Mouse (Mus musculus): ENCODE results near the gene Fzd7. TPM values are rescaled to one million over a fixed set of nuclear protein-coding genes. Genes with fewer than 3 reads are reported as not detected.
"Not testable (repeated sequence)": the region's sequence is repeated elsewhere in the genome, so short reads cannot be mapped to it uniquely, and the experiment has no call there.

Fzd7 gene
- 1 to 10 TPM; 5.5 to 6.1 TPM for total RNA-seq (2021)

DNA sequence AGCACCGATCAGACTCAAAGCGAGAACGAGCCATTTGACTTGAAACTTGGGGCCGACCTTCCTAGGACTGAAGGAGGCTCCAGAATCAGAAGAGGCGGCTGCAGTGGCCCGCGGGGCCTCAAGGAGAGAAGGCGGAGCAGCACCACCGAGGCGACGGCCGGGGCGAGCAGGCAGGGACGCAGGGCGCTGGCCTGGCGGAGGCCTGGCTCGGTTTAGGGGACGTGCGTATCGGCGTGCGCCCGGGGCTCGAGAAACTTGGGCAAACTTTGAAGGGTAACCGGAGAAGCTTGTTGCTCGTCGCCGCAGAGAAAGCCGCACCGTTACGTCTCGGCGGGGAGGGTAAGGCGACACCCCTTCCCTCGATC lies at the start of gene Fzd7:
TSS of gene Fzd7 (plus strand) at position 94 of the 365 bp plus-strand sequence.
- DNase-seq (ENCODE audit: extremely low spot score in 1 of 2, low spot score in 1 of 2) = peak; percentile 23

GRCm38 (mm10) chr1:59433296-59433695 lies 48.9 kb upstream of the Fzd7 start:
- DNase-seq (ENCODE audit: extremely low spot score in 1 of 2, low spot score in 1 of 2) = no peak

DNA sequence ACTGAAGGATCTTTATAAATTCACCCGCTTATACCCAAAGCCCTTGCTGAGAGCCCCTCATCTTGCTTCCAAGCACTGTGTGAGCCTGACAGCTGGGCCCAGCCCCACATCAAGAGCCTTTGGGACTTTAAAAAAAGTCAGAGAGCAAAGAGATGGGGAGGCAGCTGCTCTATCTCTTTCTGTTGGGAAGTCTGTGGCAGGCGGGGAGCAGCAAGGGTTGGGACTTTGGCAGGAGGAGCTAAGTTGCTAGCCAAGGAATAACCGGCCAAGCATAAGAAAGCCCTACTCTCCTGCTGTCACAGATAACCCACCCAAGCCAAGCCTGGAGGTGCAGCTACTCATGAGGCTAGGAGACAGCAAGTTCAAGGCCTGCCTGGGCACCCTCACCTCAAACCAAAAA lies 48.2 kb upstream of the Fzd7 start:
- no peak for DNase-seq (ENCODE audit: extremely low spot score in 1 of 2, low spot score in 1 of 2)

GRCm38 (mm10) chr1:59435270-59435669 lies 47.0 kb upstream of the Fzd7 start:
- DNase-seq (ENCODE audit: extremely low spot score in 1 of 2, low spot score in 1 of 2) = no peak

DNA sequence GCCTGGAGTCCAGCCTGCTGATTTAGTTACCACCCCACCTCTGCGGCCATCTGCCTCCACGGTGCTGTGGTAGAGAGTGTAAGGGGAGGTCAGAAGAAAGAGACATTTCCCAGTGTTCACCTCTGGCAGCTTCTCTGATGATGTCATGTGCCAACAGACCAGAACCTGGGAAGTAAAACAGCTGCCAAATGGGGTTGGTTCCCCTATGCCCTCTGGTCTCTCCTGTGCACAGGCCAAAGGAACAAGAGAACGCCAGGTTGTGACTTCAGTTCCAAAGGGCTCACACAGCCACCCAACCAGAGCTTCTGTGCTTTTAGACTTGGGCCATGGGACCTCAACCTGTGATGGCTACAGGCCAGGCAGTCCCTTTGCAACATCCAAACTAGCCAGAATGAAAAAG lies 45.9 kb upstream of the Fzd7 start:
- no peak for DNase-seq (ENCODE audit: extremely low spot score in 1 of 2, low spot score in 1 of 2)

- DNase-seq (ENCODE audit: extremely low spot score in 1 of 2, low spot score in 1 of 2) = no peak
Measured at GRCm38 (mm10) chr1:59437927-59438326, 44.3 kb upstream of the Fzd7 start.

DNA sequence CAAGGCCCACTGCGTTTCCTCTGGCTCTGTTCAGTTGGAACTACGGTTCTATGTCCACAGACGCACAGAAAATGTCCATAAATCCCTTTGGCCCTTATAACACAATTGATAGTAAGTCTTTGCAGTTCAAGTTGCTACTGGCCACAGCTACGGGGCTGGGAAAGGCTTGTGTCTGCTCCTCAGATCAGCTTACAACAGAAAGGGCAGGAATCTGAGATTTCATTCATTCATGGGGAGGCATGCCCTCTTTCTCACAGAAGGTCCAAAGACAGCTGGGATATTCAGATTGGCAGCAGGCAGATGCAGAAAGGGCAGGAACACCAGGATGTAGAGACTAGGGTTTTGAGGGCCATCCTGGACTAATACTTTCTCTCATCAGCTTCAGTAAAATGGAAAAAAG lies 43.9 kb upstream of the Fzd7 start:
- DNase-seq (ENCODE audit: extremely low spot score in 1 of 2, low spot score in 1 of 2) = no peak

DNA sequence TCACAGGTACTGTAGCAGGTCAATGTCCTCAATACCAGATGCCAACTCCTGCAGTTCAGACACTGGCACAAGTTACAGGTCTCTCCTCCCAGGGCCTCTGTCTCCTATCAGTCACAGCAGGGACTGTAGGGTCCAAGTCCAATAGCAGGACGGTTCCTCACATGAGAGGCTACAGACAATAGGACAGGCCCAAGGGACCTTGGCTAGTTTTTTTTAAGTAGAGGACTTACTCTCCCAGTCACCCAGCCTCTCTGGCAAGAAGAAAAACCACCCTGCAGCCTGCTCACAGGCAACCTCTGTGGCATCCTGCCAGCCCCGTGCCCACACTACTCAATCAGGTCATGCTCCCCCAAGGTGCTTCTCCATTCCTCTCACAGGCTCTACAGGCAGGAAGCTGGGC lies 43.0 kb upstream of the Fzd7 start:
- no peak for DNase-seq (ENCODE audit: extremely low spot score in 1 of 2, low spot score in 1 of 2)

- DNase-seq (ENCODE audit: extremely low spot score in 1 of 2, low spot score in 1 of 2) = no peak
Measured at GRCm38 (mm10) chr1:59439941-59440340, 42.3 kb upstream of the Fzd7 start.

DNA sequence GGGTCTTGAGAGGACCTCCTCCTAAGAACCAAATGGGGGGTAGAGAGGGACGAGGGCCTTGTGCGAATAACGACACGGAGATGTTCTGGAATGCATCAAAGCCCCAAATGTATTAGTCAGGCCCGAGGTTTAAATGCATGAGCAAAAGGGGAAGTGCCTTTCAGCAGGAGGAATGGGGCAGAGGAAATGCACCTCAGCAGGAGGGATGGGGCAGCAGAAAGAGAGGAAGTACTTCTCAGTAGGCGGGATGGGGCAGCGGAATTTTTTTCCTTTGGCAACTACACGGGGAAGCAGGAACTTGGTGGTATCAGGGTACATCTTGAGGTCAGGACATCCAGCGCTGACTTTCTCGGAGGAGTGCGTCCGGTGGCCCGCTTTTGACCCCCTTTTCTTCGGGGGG lies 39.5 kb upstream of the Fzd7 start:
- DNase-seq (ENCODE audit: extremely low spot score in 1 of 2, low spot score in 1 of 2) = not testable (repeated sequence)

DNA sequence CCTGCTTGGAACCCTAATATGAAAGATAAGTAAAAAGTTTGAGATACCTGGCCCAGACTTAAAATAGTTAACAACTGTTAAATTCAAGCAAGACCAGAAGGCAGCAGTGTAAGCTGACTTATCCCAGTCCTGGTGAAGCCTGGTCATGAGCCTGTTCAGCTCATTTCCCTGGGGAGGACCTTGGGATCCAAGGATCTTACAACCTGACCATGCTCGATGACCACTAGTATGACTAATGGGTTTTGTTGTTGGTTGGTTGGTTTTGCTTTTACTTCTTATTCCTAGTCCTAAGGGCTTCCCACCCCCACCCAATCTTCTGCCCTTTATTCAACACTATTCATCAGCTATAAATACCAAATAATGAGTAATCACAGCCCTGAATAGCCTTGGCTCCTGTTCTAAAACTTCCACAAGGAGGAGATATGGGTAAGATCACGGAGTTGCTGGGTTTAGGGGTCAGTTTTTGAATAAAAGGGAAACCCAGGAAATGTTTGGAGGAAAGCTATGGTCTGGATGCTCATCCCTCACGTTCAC lies 38.0 kb upstream of the Fzd7 start:
- DNase-seq (ENCODE audit: extremely low spot score in 1 of 2, low spot score in 1 of 2) = no peak

DNA sequence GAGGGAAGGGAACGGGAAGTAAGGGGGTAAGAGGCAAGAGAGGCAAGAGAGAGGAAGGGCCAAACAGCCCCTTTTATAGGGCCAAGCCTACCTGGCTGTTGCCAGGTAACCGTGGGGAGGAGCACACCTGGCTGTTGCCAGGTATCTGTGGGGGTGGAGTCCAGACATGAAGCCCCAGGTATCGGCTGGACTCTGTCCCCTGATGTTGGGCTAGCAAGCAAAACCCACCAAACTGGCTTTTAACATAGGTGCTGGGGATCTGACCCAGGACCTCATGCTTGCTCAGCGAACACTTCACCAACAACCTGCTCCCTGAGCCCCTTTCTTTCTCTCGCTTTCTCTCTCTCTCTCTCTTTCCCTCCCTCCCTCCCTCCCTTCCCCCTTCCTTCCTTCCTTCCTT lies 37.0 kb upstream of the Fzd7 start:
- no peak for DNase-seq (ENCODE audit: extremely low spot score in 1 of 2, low spot score in 1 of 2)

- no peak for DNase-seq (ENCODE audit: extremely low spot score in 1 of 2, low spot score in 1 of 2)
Measured at GRCm38 (mm10) chr1:59448497-59449270, 33.5 kb upstream of the Fzd7 start.

DNA sequence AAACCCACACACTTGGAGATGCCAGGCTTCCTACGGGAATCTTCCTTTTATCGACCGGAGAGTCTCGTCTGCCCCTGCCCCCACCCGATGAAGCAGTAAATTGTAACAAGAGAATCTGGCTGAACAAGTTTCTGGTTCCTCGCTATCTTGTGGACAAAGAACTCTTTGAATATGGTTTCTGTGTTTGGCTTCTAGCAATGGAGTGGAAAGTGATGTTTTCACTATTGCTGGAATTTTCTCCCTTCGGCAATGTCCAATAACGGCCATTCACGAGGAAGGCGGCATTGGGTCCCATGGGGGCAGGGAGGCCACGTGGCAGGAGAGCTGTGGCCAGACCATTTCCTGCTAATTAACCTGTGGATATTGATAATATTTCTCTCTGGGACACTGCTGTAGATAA lies 32.8 kb upstream of the Fzd7 start:
- DNase-seq (ENCODE audit: extremely low spot score in 1 of 2, low spot score in 1 of 2) = no peak

- DNase-seq (ENCODE audit: extremely low spot score in 1 of 2, low spot score in 1 of 2) = no peak
Measured at GRCm38 (mm10) chr1:59450896-59451295, 31.3 kb upstream of the Fzd7 start.

- no peak for DNase-seq (ENCODE audit: extremely low spot score in 1 of 2, low spot score in 1 of 2)
Measured at GRCm38 (mm10) chr1:59451584-59451983, 30.6 kb upstream of the Fzd7 start.

DNA sequence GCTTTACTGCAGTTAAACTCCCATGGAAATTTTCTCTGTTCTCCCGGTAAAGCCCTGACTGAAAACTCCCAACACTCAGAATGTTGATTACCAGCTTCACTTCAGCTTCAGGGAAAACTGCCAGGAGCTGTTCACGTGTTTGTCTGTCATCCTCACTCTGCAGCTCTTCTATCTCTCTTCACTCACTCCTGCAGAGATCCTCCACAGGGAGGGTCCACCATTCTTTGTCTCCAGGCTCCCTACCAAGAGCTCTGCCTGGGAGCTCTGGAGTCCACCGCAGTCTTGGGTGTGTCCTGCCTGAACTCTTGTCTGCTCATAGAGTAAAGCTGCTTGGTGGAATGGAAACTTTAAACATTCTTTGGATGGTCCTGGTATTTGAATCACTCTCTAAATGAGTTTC lies 25.4 kb upstream of the Fzd7 start:
- no peak for DNase-seq (ENCODE audit: extremely low spot score in 1 of 2, low spot score in 1 of 2)

GRCm38 (mm10) chr1:59457873-59458272 lies 24.4 kb upstream of the Fzd7 start:
- no peak for DNase-seq (ENCODE audit: extremely low spot score in 1 of 2, low spot score in 1 of 2)

- DNase-seq (ENCODE audit: extremely low spot score in 1 of 2, low spot score in 1 of 2) = no peak
Measured at GRCm38 (mm10) chr1:59458886-59459285, 23.3 kb upstream of the Fzd7 start.

GRCm38 (mm10) chr1:59464696-59465639 lies 17.3 kb upstream of the Fzd7 start:
- DNase-seq (ENCODE audit: extremely low spot score in 1 of 2, low spot score in 1 of 2) = no peak

- no peak for DNase-seq (ENCODE audit: extremely low spot score in 1 of 2, low spot score in 1 of 2)
Measured at GRCm38 (mm10) chr1:59465640-59466008, 16.6 kb upstream of the Fzd7 start.

All from layer of hippocampus, postnatal 25 days (tissue).